Mouse (Mus musculus) v-Abl transformed pro-B cells (cell line): ENCODE measurements around the gene Uhmk1.

Experiments
- in situ Hi-C, 2 experiments: fragments of 400-800 bp; cut with MboI; formaldehyde crosslinking; loops; one replicate each; pipeline ENCODE4 v1.15.1; 2025; ENCODE audit not compliant: unreplicated experiment in 2 of 2

The Uhmk1 gene

GRCm38 (mm10) chr1:170145606-170146005 is 69.6 kb downstream of the Uhmk1 start:
- in situ Hi-C loops, result loop anchor here in 1 of 2 experiments (25.0 kb wide), 1 partner anchor 1933 kb away; no protein-coding TSS in a partner anchor
